Mouse (Mus musculus): ENCODE measurements around the gene Fam92b. TPM values are rescaled to one million over a fixed set of nuclear protein-coding genes. Genes with fewer than 3 reads are reported as not detected.

Gene Fam92b
- not detected for polyA plus RNA-seq (2017; shearing (Covaris generic))

GRCm38 (mm10) chr8:120177318-120178123 lies at the start of gene Fam92b:
Fam92b (minus strand) TSS chr8:120177466.

Other genes with a start within 250 kb of the Fam92b start
- gene Crispld2, start 185.0 kb downstream of the Fam92b start, polyA plus RNA-seq (2017; shearing (Covaris generic)) = 0.39 TPM
- gene Zdhhc7, start 76.0 kb downstream of the Fam92b start, polyA plus RNA-seq (2017; shearing (Covaris generic)) = 38.5 TPM
- gene 6430548M08Rik, start 63.3 kb downstream of the Fam92b start, polyA plus RNA-seq (2017; shearing (Covaris generic)) = 1.6 TPM
- 9.3 TPM for gene Gse1, start 51.0 kb upstream of the Fam92b start, polyA plus RNA-seq (2017; shearing (Covaris generic))